Mouse (Mus musculus) stomach, adult 2 months (tissue): ENCODE results near the gene Snapin. TPM values are rescaled to one million over a fixed set of nuclear protein-coding genes. Genes with fewer than 3 reads are reported as not detected.

Experiments used
- polyA plus RNA-seq: library from polyadenylated mRNA; depleted of rRNA; stranded (reverse); fragments of >200 nt; gene quantifications from 2 replicates; pipeline ENCODE4 v1.2.3, GENCODE M21; 2012; rRNA removed

Gene Snapin
- 8.3 and 8.6 TPM in 2 replicates for polyA plus RNA-seq

DNA sequence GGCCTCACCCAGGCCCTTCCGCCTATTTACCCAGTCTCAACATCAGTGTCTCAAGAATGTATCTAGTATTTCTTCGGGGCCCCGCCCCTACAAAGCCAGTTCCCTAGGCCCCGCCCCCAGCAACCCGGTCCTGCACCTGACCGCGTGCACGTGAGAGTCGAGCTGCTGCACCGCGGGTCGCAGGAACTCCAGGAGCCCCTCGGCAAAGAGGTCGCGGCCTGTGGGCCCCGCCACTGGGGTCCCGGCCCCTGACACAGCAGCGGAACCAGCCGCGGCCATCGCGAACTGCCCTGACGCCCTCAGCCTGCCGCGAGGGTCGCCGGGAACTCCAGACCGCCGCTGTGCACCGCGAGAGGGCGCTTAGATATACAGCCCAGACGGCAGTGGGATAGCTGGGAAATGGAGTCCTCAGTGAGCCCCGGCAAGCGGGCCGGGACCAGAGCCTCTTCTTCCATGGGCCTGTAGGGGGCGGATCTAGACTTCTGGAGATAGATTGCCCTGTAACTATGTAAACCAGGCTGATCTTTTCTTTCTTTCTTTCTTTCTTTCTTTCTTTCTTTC is at the start of gene Snapin:
TSS of gene Snapin (minus strand) at position 338 of the 561 bp plus-strand sequence.

GRCm38 (mm10) chr3:90537141-90537904 is 46.5 kb upstream of the Snapin start, which contains the start of gene S100a16:
S100a16 (plus strand) TSS chr3:90537254.

DNA sequence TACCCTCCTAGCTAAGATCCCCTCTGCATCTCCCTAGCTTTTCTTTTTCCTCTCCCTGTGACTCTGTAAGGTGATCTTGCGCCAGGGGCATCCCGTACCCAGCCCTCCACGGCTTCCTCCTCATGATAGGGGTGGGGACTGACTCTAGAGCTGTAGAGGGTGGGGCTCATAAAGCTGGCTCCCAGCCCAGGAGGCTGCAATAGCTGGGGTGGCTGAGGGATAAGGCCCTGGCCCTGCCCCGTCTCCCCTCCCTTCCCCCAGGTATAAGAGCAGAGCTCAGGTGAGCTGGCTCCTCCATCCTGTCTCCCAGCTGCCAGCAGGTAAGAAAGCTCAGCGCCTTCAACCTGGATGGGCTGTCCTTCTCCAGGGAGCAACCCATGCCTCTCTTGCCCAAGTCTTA is 35.7 kb upstream of the Snapin start, which contains the start of gene S100a14:
TSS of gene S100a14 (plus strand) at position 277 of the 400 bp plus-strand sequence.

DNA sequence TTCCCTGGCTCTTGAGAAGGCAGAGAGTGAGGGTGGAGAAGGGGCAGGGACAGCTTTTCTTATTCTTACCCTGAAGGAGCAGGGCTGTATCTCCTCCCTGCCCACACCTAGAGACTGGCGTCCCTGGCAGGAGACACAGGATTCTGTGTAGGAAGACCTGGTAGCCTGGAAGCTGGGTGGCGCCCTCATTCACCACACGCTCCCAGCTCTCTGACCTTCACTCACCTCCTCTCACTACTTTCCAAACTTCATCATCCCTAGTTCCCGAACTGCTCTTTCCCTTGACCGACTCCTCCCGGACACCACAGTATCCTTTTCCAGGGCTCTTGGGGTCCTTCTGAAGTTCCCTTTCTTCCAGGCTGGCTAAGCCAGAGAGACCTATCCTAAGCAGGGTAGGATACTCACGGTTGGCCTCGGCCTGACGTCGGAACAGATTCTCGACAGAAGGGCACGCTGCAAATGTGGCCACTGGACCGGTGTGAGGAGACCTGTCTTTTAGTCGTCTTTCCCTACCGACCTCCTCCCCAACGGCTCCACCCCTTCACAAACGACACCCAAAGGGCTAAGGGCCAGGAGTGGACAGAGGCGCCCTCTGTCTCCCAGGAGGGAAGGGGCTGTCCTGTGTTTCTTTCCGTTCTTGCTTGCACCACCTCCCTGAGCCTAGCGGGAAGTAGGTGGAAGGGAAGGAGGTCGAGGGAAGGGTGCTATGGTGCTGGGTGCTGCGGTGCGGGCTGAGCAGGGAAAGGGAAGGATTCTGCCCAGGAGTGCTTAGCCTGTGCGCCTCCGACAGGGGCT is 23.2 kb upstream of the Snapin start, which contains the start of the genes S100a1 and S100a13:
TSS of gene S100a1 (minus strand) at position 597 of the 795 bp plus-strand sequence.
TSS of gene S100a13 (plus strand) at position 640 of the 795 bp plus-strand sequence.

GRCm38 (mm10) chr3:90508950-90509746 is 18.3 kb upstream of the Snapin start, which contains the start of gene Chtop:
Chtop (minus strand) TSS chr3:90509498.

GRCm38 (mm10) chr3:90475831-90476611 is 14.8 kb downstream of the Snapin start, which contains the start of gene Ilf2:
Ilf2 (plus strand) TSS chr3:90476126.

DNA sequence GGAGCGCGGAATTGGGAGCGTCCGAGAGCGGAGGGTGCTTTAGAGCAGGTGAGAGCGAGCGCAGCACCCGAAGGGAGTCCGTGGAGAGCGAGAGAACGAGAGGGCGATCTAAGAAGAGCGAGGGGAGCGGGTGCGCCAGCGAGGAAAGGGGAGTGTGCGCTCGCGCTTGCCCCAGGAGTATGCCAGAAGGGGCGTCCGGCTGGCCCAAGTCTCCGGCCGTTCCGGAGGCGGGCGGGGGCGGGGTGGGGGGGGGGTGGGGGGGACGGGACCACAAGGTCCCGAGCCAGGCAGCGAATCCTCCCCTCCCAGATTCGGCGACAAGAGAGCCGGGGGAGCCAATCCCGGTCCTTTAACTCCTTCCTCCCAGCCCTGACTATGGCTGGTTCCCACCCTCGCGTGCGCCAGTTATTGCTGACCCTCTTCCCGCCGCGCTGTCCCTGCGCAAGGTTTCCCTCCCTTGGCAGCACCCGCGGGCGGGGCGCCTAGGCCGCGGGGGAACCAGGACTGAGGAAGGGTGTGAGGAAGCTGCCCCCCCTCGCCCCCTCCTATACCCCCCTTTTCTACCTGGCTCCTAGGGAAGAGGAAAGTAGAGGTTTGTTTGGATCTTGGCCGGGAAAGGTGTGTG is 25.0 kb downstream of the Snapin start, which contains the start of gene Npr1:
TSS of gene Npr1 (minus strand) at position 181 of the 625 bp plus-strand sequence.

Other genes starting within 250 kb of the Snapin start
- gene Creb3l4, start 247.5 kb downstream of the Snapin start, polyA plus RNA-seq, result 16.6 and 20.9 TPM in 2 replicates
- gene Slc39a1, start 242.9 kb downstream of the Snapin start, polyA plus RNA-seq, result 44.3 and 47.8 TPM in 2 replicates
- 19.9 and 25.7 TPM in 2 replicates for gene Crtc2, start 236.9 kb downstream of the Snapin start, polyA plus RNA-seq
- 5.1 and 7.2 TPM in 2 replicates for gene Dennd4b, start 225.8 kb downstream of the Snapin start, polyA plus RNA-seq
- gene Gatad2b, start 197.9 kb downstream of the Snapin start, polyA plus RNA-seq, result 3.8 and 4.9 TPM in 2 replicates
- 3.9 and 4.2 TPM in 2 replicates for gene Slc27a3, start 101.1 kb downstream of the Snapin start, polyA plus RNA-seq
- 7.6 and 9.0 TPM in 2 replicates for gene Ints3, start 57.4 kb downstream of the Snapin start, polyA plus RNA-seq
- gene Npr1, start 25.2 kb downstream of the Snapin start, polyA plus RNA-seq, result 5.0 and 6.2 TPM in 2 replicates
- gene Ilf2, start 14.9 kb downstream of the Snapin start, polyA plus RNA-seq, result 3.7 and 4.0 TPM in 2 replicates
- gene Chtop, start 18.5 kb upstream of the Snapin start, polyA plus RNA-seq, result 16.0 and 17.1 TPM in 2 replicates
- 83.5 and 96.7 TPM in 2 replicates for gene S100a1, start 23.4 kb upstream of the Snapin start, polyA plus RNA-seq
- gene S100a13, start 23.4 kb upstream of the Snapin start, polyA plus RNA-seq, result 19.2 and 27.6 TPM in 2 replicates
- 19.5 and 23.7 TPM in 2 replicates for gene S100a14, start 35.8 kb upstream of the Snapin start, polyA plus RNA-seq
- 164 and 185 TPM in 2 replicates for gene S100a16, start 46.2 kb upstream of the Snapin start, polyA plus RNA-seq
- gene S100a3, start 69.5 kb upstream of the Snapin start, polyA plus RNA-seq, result 1.00 and 1.2 TPM in 2 replicates
- not detected in 2 replicates for gene S100a2, start 99.2 kb upstream of the Snapin start, polyA plus RNA-seq
- gene Gm42674, start 110.9 kb upstream of the Snapin start, polyA plus RNA-seq, result not detected in 2 replicates
- gene S100a4, start 112.7 kb upstream of the Snapin start, polyA plus RNA-seq, result 2.5 and 3.0 TPM in 2 replicates
- gene S100a5, start 117.5 kb upstream of the Snapin start, polyA plus RNA-seq, result not detected in 2 replicates
- gene S100a6, start 121.8 kb upstream of the Snapin start, polyA plus RNA-seq, result 870 and 990 TPM in 2 replicates
- gene S100a7a, start 163.0 kb upstream of the Snapin start, polyA plus RNA-seq, result 0.55 and 1.5 TPM in 2 replicates
- gene S100a8, start 177.9 kb upstream of the Snapin start, polyA plus RNA-seq, result not detected in 2 replicates
- 0.21 TPM in 1 of 2 replicates, not detected in the other for gene S100a9, start 204.7 kb upstream of the Snapin start, polyA plus RNA-seq
- gene Pglyrp4, start 235.9 kb upstream of the Snapin start, polyA plus RNA-seq, result 1.9 and 2.0 TPM in 2 replicates